Mouse (Mus musculus) E14TG2a.4 (cell line): ENCODE measurements around the gene Zfp146.
A peak's percentile ranks its signal among the peaks of the same experiment; 100 is the strongest.
"Not testable (repeated sequence)": the region's sequence is repeated elsewhere in the genome, so short reads cannot be mapped to it uniquely, and the experiment has no call there.

ENCODE experiments used
- H3K27me3 ChIP-seq: 2 replicates; pipeline ENCODE4 v1.6.1; 2014; ENCODE audit warnings: low read length, control low read depth; ENCODE audit not compliant: insufficient read depth
- H3K36me3 ChIP-seq: 2 replicates; pipeline ENCODE4 v1.6.1; 2014; ENCODE audit warnings: low read length, control low read depth; ENCODE audit not compliant: insufficient read depth
- H3K4me1 ChIP-seq: replicated peaks from 2 replicates; pipeline ENCODE4 v1.6.1; 2014; ENCODE audit warnings: low read depth, low read length, control low read depth
- H3K4me3 ChIP-seq: replicated peaks from 2 replicates; pipeline ENCODE4 v1.5.1; 2014; ENCODE audit warnings: mild to moderate bottlenecking, low read length
- H3K9me3 ChIP-seq: 2 replicates; pipeline ENCODE4 v1.6.1; 2014; ENCODE audit warnings: low read length, control low read depth
- CTCF ChIP-seq: conservative IDR thresholded peaks from 2 replicates; pipeline ENCODE4 v1.5.1; 2014; ENCODE audit warnings: low read length
- NANOG ChIP-seq: IDR thresholded peaks from 2 replicates; pipeline ENCODE4 v1.6.1; 2014; ENCODE audit warnings: borderline replicate concordance, low read length, mixed read lengths
- POU5F1 ChIP-seq: IDR thresholded peaks from 2 replicates; pipeline ENCODE4 v1.6.1; 2014; ENCODE audit warnings: low read length, borderline replicate concordance

Zfp146 gene

DNA sequence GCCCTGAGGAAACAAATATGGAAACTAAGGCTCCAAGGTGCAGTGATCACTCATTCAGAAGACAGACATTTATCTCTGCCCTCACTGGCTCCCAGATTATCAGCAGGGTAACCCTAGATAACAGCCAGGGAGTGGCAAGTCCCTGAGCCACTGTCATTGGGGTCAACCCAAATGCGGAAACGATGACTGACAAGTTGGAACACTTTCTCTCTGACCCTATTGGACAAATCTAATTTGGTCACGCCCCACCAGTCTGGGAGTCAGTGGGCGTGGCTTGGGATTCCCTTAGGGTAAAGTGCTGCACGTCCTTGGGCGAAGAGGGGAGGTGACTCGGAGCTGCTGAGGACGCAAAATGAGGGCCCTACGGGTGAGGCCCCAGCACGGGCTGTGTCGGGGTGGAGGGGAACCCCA is 14.3 kb upstream of the Zfp146 start, which contains the start of gene Cox7a1:
Gene Cox7a1, plus strand, starts transcription at position 266 of the 411 bp plus-strand sequence.
- Histone ChIP-seq H3K4me3 (peak within 1 kb of the TSS; percentile 72), H3K9me3 (no peaks in the 10 kb centered on the region), H3K27me3 (no peaks in the 10 kb centered on the region), H3K4me1 (peaks cover 72% of the 10 kb centered on the region), H3K36me3 (peaks cover 44% of the 10 kb centered on the region)
- TF ChIP-seq NANOG (no peak; the same call in 1 of the 2 replicates), POU5F1 (no peak), CTCF (no peak)

- not testable (repeated sequence) for H3K27me3 ChIP-seq, H3K9me3 ChIP-seq, H3K4me3 ChIP-seq
- H3K36me3 ChIP-seq = peaks cover 44% of the 10 kb centered on the region
- H3K4me1 ChIP-seq = peaks cover 69% of the 10 kb centered on the region
Measured at GRCm38 (mm10) chr7:30183189-30183588, 13.6 kb upstream of the Zfp146 start.

DNA sequence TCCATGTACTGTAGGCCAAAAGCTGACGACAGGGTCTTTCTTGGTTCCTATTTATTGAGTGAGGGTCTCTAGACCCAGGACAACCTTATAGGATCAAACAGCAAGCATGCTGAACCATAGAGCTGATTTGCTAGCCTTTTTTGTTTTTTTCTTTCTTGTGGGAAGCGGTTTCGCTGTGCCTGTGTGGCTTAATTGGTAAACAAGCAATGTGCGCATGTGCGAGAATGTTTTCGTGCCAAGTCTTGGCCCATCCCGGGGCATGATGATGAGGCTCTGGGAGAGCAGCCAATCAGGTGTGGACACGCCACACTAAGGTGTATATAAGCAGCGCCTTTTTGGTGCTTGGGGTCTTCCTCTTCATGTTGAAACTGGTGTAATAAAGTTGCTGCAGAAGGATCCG is 12.4 kb upstream of the Zfp146 start:
- peaks cover 64% of the 10 kb centered on the region for H3K4me1 ChIP-seq
- peaks cover 38% of the 10 kb centered on the region for H3K36me3 ChIP-seq
- H3K9me3 ChIP-seq, H3K27me3 ChIP-seq, H3K4me3 ChIP-seq: not testable (repeated sequence)

DNA sequence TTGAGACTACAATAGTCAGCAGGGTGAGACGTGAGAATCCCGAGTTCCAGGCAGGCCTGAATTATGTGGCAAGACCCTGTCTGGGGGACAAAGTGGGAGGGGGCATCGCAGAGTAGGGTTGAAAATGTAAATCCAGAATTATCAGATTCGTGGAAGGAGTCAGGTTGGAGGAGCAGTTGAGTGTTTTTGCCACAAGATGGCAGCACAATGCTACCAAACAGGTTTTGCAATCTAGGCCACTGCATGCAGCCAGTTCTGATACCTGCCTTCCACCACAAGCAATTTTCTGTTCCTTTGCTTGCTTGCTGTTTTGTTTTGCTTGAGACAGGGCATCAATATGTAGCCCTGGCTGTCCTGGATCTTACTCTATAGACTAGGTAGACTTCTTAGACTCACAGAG is 11.8 kb upstream of the Zfp146 start:
- H3K4me3 ChIP-seq = no peak overlapping the region
- no peaks in the 10 kb centered on the region for H3K9me3 ChIP-seq
- H3K36me3 ChIP-seq = peaks cover 36% of the 10 kb centered on the region
- peaks cover 61% of the 10 kb centered on the region for H3K4me1 ChIP-seq
- H3K27me3 ChIP-seq = no peaks in the 10 kb centered on the region
- TF ChIP-seq POU5F1 = no peak
- TF ChIP-seq CTCF = peak; percentile 73
- no peak for TF ChIP-seq NANOG

- no peaks in the 10 kb centered on the region for H3K9me3 ChIP-seq
- peaks cover 33% of the 10 kb centered on the region for H3K4me1 ChIP-seq
- peaks cover 19% of the 10 kb centered on the region for H3K36me3 ChIP-seq
- no peak overlapping the region for H3K4me3 ChIP-seq
- TF ChIP-seq NANOG = no peak
- TF ChIP-seq POU5F1 = no peak
- no peak for TF ChIP-seq CTCF
- no peaks in the 10 kb centered on the region for H3K27me3 ChIP-seq
Measured at GRCm38 (mm10) chr7:30178256-30178655, 8.7 kb upstream of the Zfp146 start.

GRCm38 (mm10) chr7:30176474-30176873 is 6.9 kb upstream of the Zfp146 start:
- peaks cover 16% of the 10 kb centered on the region for H3K4me1 ChIP-seq
- peaks cover 19% of the 10 kb centered on the region for H3K36me3 ChIP-seq
- TF ChIP-seq CTCF (no peak), POU5F1 (no peak), NANOG (no peak)
- no peak overlapping the region for H3K4me3 ChIP-seq
- H3K9me3 ChIP-seq = no peaks in the 10 kb centered on the region
- H3K27me3 ChIP-seq = no peaks in the 10 kb centered on the region

- TF ChIP-seq CTCF (no peak), NANOG (no peak), POU5F1 (no peak)
- H3K4me3 ChIP-seq = peak overlapping the region; percentile 91
- H3K36me3 ChIP-seq = peaks cover 13% of the 10 kb centered on the region
- peaks cover 40% of the 10 kb centered on the region for H3K4me1 ChIP-seq
- no peaks in the 10 kb centered on the region for H3K9me3 ChIP-seq
- no peaks in the 10 kb centered on the region for H3K27me3 ChIP-seq
Measured at GRCm38 (mm10) chr7:30170283-30170951, 867 bp upstream of the Zfp146 start.

DNA sequence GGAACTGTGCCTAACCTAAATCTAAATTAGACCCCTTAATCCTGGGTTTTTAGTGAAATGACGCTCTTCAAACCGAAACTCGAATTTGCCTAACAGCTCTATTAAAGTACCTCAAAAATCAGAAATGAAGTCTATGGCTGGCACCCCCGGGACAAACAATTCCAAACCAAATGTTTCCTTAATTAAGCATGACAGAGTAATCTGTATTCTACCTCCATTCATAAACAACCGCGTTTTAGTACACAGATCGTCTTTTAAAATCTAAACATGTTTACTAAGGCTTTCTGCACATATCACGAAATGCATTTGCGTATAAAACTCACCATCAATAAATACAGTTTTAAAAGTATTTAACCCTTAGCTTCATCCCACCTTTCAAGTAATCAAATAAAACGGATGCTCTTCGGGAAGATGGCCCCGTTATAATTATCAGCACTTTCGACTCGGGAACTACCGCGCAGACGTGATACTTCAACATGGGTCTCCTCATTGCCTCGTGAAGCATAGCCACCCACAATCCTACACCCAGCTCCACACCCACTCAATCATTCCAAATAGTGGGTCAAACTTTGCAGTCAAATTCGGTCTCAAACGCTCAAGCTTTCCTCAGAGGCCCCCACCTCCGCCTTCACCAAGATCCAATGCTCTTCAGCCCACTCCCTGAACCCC is 502 bp downstream of the Zfp146 start:
- TF ChIP-seq NANOG = no peak
- TF ChIP-seq CTCF = no peak
- TF ChIP-seq POU5F1 = no peak
- peaks cover 14% of the 10 kb centered on the region for H3K36me3 ChIP-seq
- peak overlapping the region; percentile 91 for H3K4me3 ChIP-seq
- no peaks in the 10 kb centered on the region for H3K9me3 ChIP-seq
- no peaks in the 10 kb centered on the region for H3K27me3 ChIP-seq
- peaks cover 48% of the 10 kb centered on the region for H3K4me1 ChIP-seq

DNA sequence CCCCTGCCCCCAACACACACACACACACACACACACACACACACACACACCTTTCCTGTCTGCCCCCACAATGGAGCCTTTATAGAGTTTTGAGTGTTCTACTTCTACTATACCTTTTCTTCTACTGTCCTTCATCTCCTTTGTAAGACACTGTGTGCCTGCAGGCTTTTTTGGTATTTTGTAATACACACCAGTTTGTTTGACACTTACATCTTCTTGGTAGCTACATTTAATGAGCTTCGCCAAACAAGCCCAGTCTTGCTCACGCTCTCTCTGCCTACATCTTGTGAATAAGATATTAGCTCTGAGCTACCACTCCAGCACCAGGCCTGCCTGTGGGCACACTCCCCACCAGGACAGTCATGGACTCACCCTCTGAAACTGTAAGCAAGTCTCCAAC is 4.8 kb downstream of the Zfp146 start:
- H3K4me1 ChIP-seq = peaks cover 74% of the 10 kb centered on the region
- H3K9me3 ChIP-seq = peaks cover 4% of the 10 kb centered on the region
- H3K36me3 ChIP-seq = peaks cover 54% of the 10 kb centered on the region
- no peak for TF ChIP-seq POU5F1
- no peak for TF ChIP-seq CTCF
- TF ChIP-seq NANOG = no peak
- no peaks in the 10 kb centered on the region for H3K27me3 ChIP-seq
- no peak overlapping the region for H3K4me3 ChIP-seq
